Mouse (Mus musculus) CH12.LX (cell line): Measurements from ENCODE around the gene 4930564D02Rik. TPM values are rescaled to one million over a fixed set of nuclear protein-coding genes. Genes with fewer than 3 reads are reported as not detected.

ENCODE experiments used
- DNase-seq: peaks from one replicate; pipeline ENCODE4 v3.0.0-alpha.2; 2013; ENCODE audit errors: extremely low read depth
- H3K27ac ChIP-seq: 2 replicates; pipeline ENCODE4 v1.5.1; 2012; ENCODE audit warnings: low read depth, mild to moderate bottlenecking, control low read depth, moderate library complexity; ENCODE audit not compliant: insufficient read depth
- H3K27me3 ChIP-seq: replicated peaks from 2 replicates; pipeline ENCODE3; 2012; ENCODE audit warnings: inconsistent platforms
- H3K36me3 ChIP-seq, 2 experiments: replicated peaks in 1 of 2; 2 replicates each; pipeline versions ENCODE3 to v1.6.1; 2012; ENCODE audit warnings: inconsistent platforms in 1 of 2, low read length in 1 of 2, mild to moderate bottlenecking in 1 of 2, mixed read lengths in 1 of 2, moderate library complexity in 1 of 2; ENCODE audit not compliant: control insufficient read depth in 1 of 2, insufficient read depth in 1 of 2
- H3K4me1 ChIP-seq, 2 experiments: 2 replicates each; pipeline ENCODE4 v1.6.1; 2012; ENCODE audit warnings: inconsistent platforms in 1 of 2, moderate library complexity in 1 of 2; ENCODE audit not compliant: insufficient read depth in 2 of 2, control insufficient read depth in 1 of 2
- H3K4me2 ChIP-seq: 2 replicates; pipeline ENCODE4 v1.6.1; 2012; ENCODE audit warnings: low read depth, mild to moderate bottlenecking, control low read depth; ENCODE audit not compliant: poor library complexity, insufficient read depth, severe bottlenecking
- H3K4me3 ChIP-seq, 3 experiments: fragments of 150-350 bp in 1 of 3; sonication (generic) in 1 of 3; replicated peaks in 1 of 3; 2 replicates each; pipeline versions ENCODE3 to v1.5.1; 2011 to 2012; ENCODE audit warnings: low read depth in 2 of 3, low read length in 2 of 3, mild to moderate bottlenecking in 2 of 3, moderate library complexity in 2 of 3, control low read depth in 1 of 3, improper control_type of control experiment in 1 of 3, inconsistent platforms in 1 of 3, mixed read lengths in 1 of 3; ENCODE audit not compliant: poor library complexity in 1 of 3
- H3K79me2 ChIP-seq: replicated peaks from 2 replicates; pipeline ENCODE4 v1.6.1; 2012; ENCODE audit warnings: mild to moderate bottlenecking, moderate library complexity; ENCODE audit not compliant: control insufficient read depth, poor library complexity, insufficient read depth, severe bottlenecking; ENCODE audit errors: extremely low read depth
- H3K9ac ChIP-seq: 2 replicates; pipeline ENCODE4 v1.6.1; 2012; ENCODE audit warnings: low read depth, mild to moderate bottlenecking, control low read depth, moderate library complexity; ENCODE audit not compliant: insufficient read depth
- H3K9me3 ChIP-seq: replicated peaks from 2 replicates; pipeline ENCODE3; 2012; ENCODE audit warnings: low read length, inconsistent platforms, mixed read lengths
- CHD2 ChIP-seq: IDR thresholded peaks from 2 replicates; pipeline ENCODE4 v1.6.1; 2011; ENCODE audit warnings: low read length, improper control_type of control experiment
- CTCF ChIP-seq, 2 experiments: IDR thresholded peaks in 1 of 2; conservative IDR thresholded peaks in 1 of 2; 2 replicates each; pipeline ENCODE4 v1.5.1; 2011 to 2012; ENCODE audit warnings: low read depth in 2 of 2, low read length in 2 of 2, improper control_type of control experiment in 1 of 2, inconsistent platforms in 1 of 2, mild to moderate bottlenecking in 1 of 2, moderate library complexity in 1 of 2
- EP300 ChIP-seq: IDR thresholded peaks from 2 replicates; pipeline ENCODE4 v1.6.1; 2011; ENCODE audit warnings: low read length, improper control_type of control experiment
- ETS1 ChIP-seq: conservative IDR thresholded peaks from 2 replicates; pipeline ENCODE4 v1.6.1; 2012; ENCODE audit warnings: low read depth, mild to moderate bottlenecking, inconsistent platforms, low read length, improper control_type of control experiment, moderate library complexity
- JUN ChIP-seq: IDR thresholded peaks from 2 replicates; pipeline ENCODE4 v1.6.1; 2011; ENCODE audit warnings: low read depth, mild to moderate bottlenecking, low read length, improper control_type of control experiment, moderate library complexity; ENCODE audit not compliant: insufficient read depth
- JUND ChIP-seq: conservative IDR thresholded peaks from 2 replicates; pipeline ENCODE4 v1.6.1; 2011; ENCODE audit warnings: low read depth, low read length, improper control_type of control experiment
- MAX ChIP-seq: IDR thresholded peaks from 2 replicates; pipeline ENCODE4 v1.6.1; 2011; ENCODE audit warnings: low read length, improper control_type of control experiment
- MEF2A ChIP-seq: IDR thresholded peaks from 2 replicates; pipeline ENCODE4 v1.6.1; 2014; ENCODE audit warnings: low read depth, mild to moderate bottlenecking, inconsistent platforms, low read length, improper control_type of control experiment, borderline replicate concordance
- MXI1 ChIP-seq: IDR thresholded peaks from 2 replicates; pipeline ENCODE4 v1.6.1; 2011; ENCODE audit warnings: mild to moderate bottlenecking, low read depth, low read length, improper control_type of control experiment
- POLR2AphosphoS2 ChIP-seq: IDR thresholded peaks from 2 replicates; pipeline ENCODE4 v1.6.1; 2011; ENCODE audit warnings: low read depth, low read length, improper control_type of control experiment
- RAD21 ChIP-seq: IDR thresholded peaks from 2 replicates; pipeline ENCODE4 v1.6.1; 2011; ENCODE audit warnings: low read depth, mild to moderate bottlenecking, low read length, improper control_type of control experiment, moderate library complexity
- SIN3A ChIP-seq: IDR thresholded peaks from 2 replicates; pipeline ENCODE4 v1.6.1; 2012; ENCODE audit warnings: low read length, improper control_type of control experiment, inconsistent platforms
- SMC3 ChIP-seq: IDR thresholded peaks from 2 replicates; pipeline ENCODE4 v1.6.1; 2011; ENCODE audit warnings: low read depth, low read length, improper control_type of control experiment
- TCF12 ChIP-seq: IDR thresholded peaks from 2 replicates; pipeline ENCODE4 v1.6.1; 2014; ENCODE audit warnings: low read depth, mild to moderate bottlenecking, inconsistent platforms, low read length, improper control_type of control experiment
- UBTF ChIP-seq: IDR thresholded peaks from 2 replicates; pipeline ENCODE4 v1.6.1; 2012; ENCODE audit warnings: low read depth, mild to moderate bottlenecking, inconsistent platforms, low read length, improper control_type of control experiment, moderate library complexity
- USF1 ChIP-seq: IDR thresholded peaks from 2 replicates; pipeline ENCODE4 v1.6.1; 2014; ENCODE audit warnings: low read depth, mild to moderate bottlenecking, inconsistent platforms, low read length, improper control_type of control experiment
- ZC3H11A ChIP-seq: IDR thresholded peaks from 2 replicates; pipeline ENCODE4 v1.6.1; 2012; ENCODE audit warnings: low read depth, mild to moderate bottlenecking, inconsistent platforms, low read length, improper control_type of control experiment
- ZKSCAN1 ChIP-seq: IDR thresholded peaks from 2 replicates; pipeline ENCODE4 v1.6.1; 2012; ENCODE audit warnings: low read depth, inconsistent platforms, low read length, improper control_type of control experiment, borderline replicate concordance
- dilution Hi-C: fragments of 300-500 bp; cut with MboI; formaldehyde crosslinking; loops from 2 replicates; pipeline ENCODE4 v1.14.3; 2020; ENCODE audit warnings: low sequenced_read_pairs; ENCODE audit not compliant: extremely low pct_unique_long_range_greater_than_20kb, extremely low pct_ligation_motif_present
- in situ Hi-C: fragments of 300-500 bp; cut with MboI; formaldehyde crosslinking; loops from 3 replicates; pipeline ENCODE4 v1.14.3; 2019; ENCODE audit warnings: low sequenced_read_pairs, low pct_ligation_motif_present, low pct_unique_long_range_greater_than_20kb, mixed read lengths
- polyA plus RNA-seq: library from polyadenylated mRNA; unstranded; fragments of >175 nt; gene quantifications from 2 replicates; pipeline ENCODE4 v1.2.1, GENCODE M21; 2012; ENCODE audit warnings: low read depth; ENCODE audit not compliant: insufficient read length
- total RNA-seq, 2 experiments: library from RNA; depleted of rRNA; stranded (reverse); fragments of 300-350 nt in 1 of 2; fragments of >200 nt in 1 of 2; gene quantifications; 2 replicates each; pipeline ENCODE4 v1.2.3; 2012 to 2014

Gene 4930564D02Rik
- total and polyA plus RNA-seq, 3 experiments = not detected

- no peaks in the 10 kb centered on the region for H3K27me3 ChIP-seq
- H3K9ac ChIP-seq = no peak overlapping the region
- in situ Hi-C loops (no loop called here), dilution Hi-C loops (no loop called here)
- H3K4me2 ChIP-seq = no peak overlapping the region
- no peak overlapping the region for H3K27ac ChIP-seq
- peaks cover 0 to 15% of the 10 kb centered on the region in 2 experiments; a peak in 2 of 4 replicates for H3K4me1 ChIP-seq
- TF ChIP-seq SMC3 = no peak
- no peak for TF ChIP-seq ETS1
- no peak for TF ChIP-seq SIN3A
- no peak for TF ChIP-seq MAX
- TF ChIP-seq MEF2A = no peak
- no peak for TF ChIP-seq ZC3H11A
- TF ChIP-seq ZKSCAN1 = no peak
- no peak for TF ChIP-seq JUN
- TF ChIP-seq EP300 = no peak
- no peak for TF ChIP-seq TCF12
- TF ChIP-seq JUND = no peak
- TF ChIP-seq USF1 = no peak
- no peak for TF ChIP-seq POLR2AphosphoS2
- TF ChIP-seq MXI1 = no peak
- no peak for TF ChIP-seq UBTF
- no peak overlapping the region for H3K4me3 ChIP-seq
- no peaks in the 10 kb centered on the region for H3K79me2 ChIP-seq
- H3K36me3 ChIP-seq = no peaks in the 10 kb centered on the region
- no peak for DNase-seq
- no peaks in the 10 kb centered on the region for H3K9me3 ChIP-seq
Observed at GRCm38 (mm10) chr3:105090147-105090546, 23.5 kb downstream of the 4930564D02Rik start.

GRCm38 (mm10) chr3:105090981-105091380 is 24.3 kb downstream of the 4930564D02Rik start:
- no peak overlapping the region for H3K9ac ChIP-seq
- dilution Hi-C loops (no loop called here), in situ Hi-C loops (no loop called here)
- peaks cover 0 to 15% of the 10 kb centered on the region in 2 experiments; a peak in 2 of 4 replicates for H3K4me1 ChIP-seq
- 0 out of 2 replicates have a peak, but pooled peaks have one; percentile 13 for TF ChIP-seq CHD2
- no peak for TF ChIP-seq ZKSCAN1
- peak; percentile 54 for TF ChIP-seq RAD21
- peak; percentile 60 for TF ChIP-seq SMC3
- TF ChIP-seq CTCF (conservative IDR thresholded peaks at IDR 0.05 in 1 of 2, IDR thresholded peaks at IDR 0.05 in 1 of 2; ENCODE audit: low read depth in 2 of 2, low read length in 2 of 2) = peak in 1 of 2 experiments; percentile 69; a peak in 2 of 4 replicates
- TF ChIP-seq MEF2A = no peak
- TF ChIP-seq EP300 = no peak
- no peak overlapping the region for H3K4me3 ChIP-seq
- DNase-seq = peak; percentile 55
- H3K9me3 ChIP-seq = no peaks in the 10 kb centered on the region
- H3K79me2 ChIP-seq = no peaks in the 10 kb centered on the region
- no peaks in the 10 kb centered on the region for H3K27me3 ChIP-seq
- H3K36me3 ChIP-seq = no peaks in the 10 kb centered on the region
- H3K27ac ChIP-seq = no peak overlapping the region
- H3K4me2 ChIP-seq = peak overlapping the region; percentile 21; the same call in 1 of the 2 replicates
